Mouse (Mus musculus) midbrain, embryonic 16.5 days (tissue): ENCODE data around the gene Wdr74. TPM values are rescaled to one million over a fixed set of nuclear protein-coding genes. Genes with fewer than 3 reads are reported as not detected.
"Not testable (repeated sequence)": the region's sequence is repeated elsewhere in the genome, so short reads cannot be mapped to it uniquely, and the experiment has no call there.

Experiments
- ATAC-seq: fragments of 200-750 bp; cut with Nextera tagmentation; 2 replicates; pipeline ENCODE4 v1.8.0; 2017; ENCODE audit warnings: moderate TSS enrichment
- H3K27ac ChIP-seq: fragments of 300-500 bp; sonication (generic); 2 replicates; pipeline ENCODE4 v1.5.1; 2014; ENCODE audit warnings: mild to moderate bottlenecking, low read length, mixed read lengths
- H3K27me3 ChIP-seq: fragments of 300-500 bp; sonication (generic); 2 replicates; pipeline ENCODE4 v1.6.1; 2014; ENCODE audit warnings: low read depth, low read length, mixed read lengths; ENCODE audit not compliant: control insufficient read depth, insufficient read depth
- H3K36me3 ChIP-seq: fragments of 300-500 bp; sonication (generic); 2 replicates; pipeline ENCODE4 v1.6.1; 2014; ENCODE audit warnings: mild to moderate bottlenecking, low read length, moderate library complexity, mixed read lengths; ENCODE audit not compliant: control insufficient read depth, insufficient read depth
- H3K4me1 ChIP-seq: fragments of 300-500 bp; sonication (generic); 2 replicates; pipeline ENCODE4 v1.6.1; 2014; ENCODE audit warnings: mild to moderate bottlenecking, low read length, mixed read lengths; ENCODE audit not compliant: control insufficient read depth, insufficient read depth
- H3K4me2 ChIP-seq: fragments of 300-500 bp; sonication (generic); 2 replicates; pipeline ENCODE4 v1.6.1; 2014; ENCODE audit warnings: mild to moderate bottlenecking, low read length, mixed read lengths
- H3K4me3 ChIP-seq: fragments of 300-500 bp; sonication (generic); 2 replicates; pipeline ENCODE4 v1.5.1; 2014; ENCODE audit warnings: low read depth, mild to moderate bottlenecking, low read length, moderate library complexity, mixed read lengths
- H3K9ac ChIP-seq: fragments of 300-500 bp; sonication (generic); 2 replicates; pipeline ENCODE4 v1.6.1; 2014; ENCODE audit warnings: low read depth, low read length, mixed read lengths
- H3K9me3 ChIP-seq: fragments of 300-500 bp; sonication (generic); replicated peaks from 2 replicates; pipeline ENCODE4 v1.6.1; 2014; ENCODE audit warnings: mild to moderate bottlenecking, low read length, mixed read lengths; ENCODE audit not compliant: control insufficient read depth, poor library complexity, severe bottlenecking
- WGBS: fragments of 180-500 bp; shearing (Covaris S2); extraction: QIAGEN DNeasy Blood & Tissue Kit; methylation state at CpG from one replicate; pipeline ENCODE4 v1.1.7; 2014; 5-methylcytosine and 5-hydroxymethylcytosine counted together
- polyA plus RNA-seq: library from polyadenylated mRNA; unstranded; fragments of >200 nt; fragmentation: Nextera tagmentation; extraction: Ambion mirVana; gene quantifications from 2 replicates; pipeline ENCODE4 v1.2.1, GENCODE M21; 2015

Gene Wdr74
- polyA plus RNA-seq, 1 experiment from 2014 or later, result 95.9 TPM

- Histone ChIP-seq H3K36me3 (peaks cover 19% of the 10 kb centered on the region), H3K9ac (peak overlapping the region; percentile 93), H3K27me3 (no peaks in the 10 kb centered on the region), H3K4me2 (peak overlapping the region; percentile 60), H3K4me3 (peak overlapping the region; percentile 78), H3K27ac (peak overlapping the region; percentile 97), H3K4me1 (peaks cover 30% of the 10 kb centered on the region), H3K9me3 (no peaks in the 10 kb centered on the region)
- 0% methylated on average over 5 of the region's 5 CpGs for WGBS
- peak; percentile 15 for ATAC-seq
Measured at GRCm38 (mm10) chr19:8722559-8722906, 13.1 kb upstream of the Wdr74 start.

- peak; percentile 97 for ATAC-seq
- Histone ChIP-seq H3K4me2 (peak within 1 kb of the TSS; percentile 87), H3K27me3 (no peaks in the 10 kb centered on the region), H3K27ac (peak within 1 kb of the TSS; percentile 97), H3K4me3 (peak within 1 kb of the TSS; percentile 78), H3K36me3 (peaks cover 19% of the 10 kb centered on the region), H3K9me3 (no peaks in the 10 kb centered on the region), H3K9ac (peak within 1 kb of the TSS; percentile 94), H3K4me1 (peaks cover 30% of the 10 kb centered on the region)
- under 1% methylated on average over 50 of the region's 50 CpGs for WGBS
Measured at GRCm38 (mm10) chr19:8722907-8723573, 12.6 kb upstream of the Wdr74 start, which contains the start of gene Slc3a2. Gene Slc3a2, minus strand, starts transcription at chr19:8723369.

- WGBS, result under 1% methylated on average over 20 of the region's 20 CpGs
Measured at GRCm38 (mm10) chr19:8723574-8724346, 11.9 kb upstream of the Wdr74 start.

GRCm38 (mm10) chr19:8724392-8724791 lies 11.2 kb upstream of the Wdr74 start:
- Histone ChIP-seq H3K4me3 (peak overlapping the region; percentile 78), H3K27ac (peak overlapping the region; percentile 79), H3K4me1 (peaks cover 30% of the 10 kb centered on the region), H3K9ac (peak overlapping the region; percentile 94), H3K27me3 (no peaks in the 10 kb centered on the region), H3K36me3 (peaks cover 19% of the 10 kb centered on the region), H3K4me2 (peak overlapping the region; percentile 87), H3K9me3 (no peaks in the 10 kb centered on the region)
- ATAC-seq, result no peak
- 2% methylated on average over 2 of the region's 2 CpGs for WGBS

More at GRCm38 (mm10) chr19:8723574-8724346, 11.9 kb upstream of the Wdr74 start:
- Histone ChIP-seq H3K36me3 (peaks cover 19% of the 10 kb centered on the region), H3K4me1 (peaks cover 30% of the 10 kb centered on the region), H3K27ac (peak overlapping the region; percentile 79), H3K27me3 (no peaks in the 10 kb centered on the region), H3K9me3 (no peaks in the 10 kb centered on the region), H3K9ac (peak overlapping the region; percentile 94), H3K4me2 (peak overlapping the region; percentile 87), H3K4me3 (peak overlapping the region; percentile 78)
- peak; percentile 18; the same call in 1 of the 2 replicates for ATAC-seq

GRCm38 (mm10) chr19:8725081-8725613 lies 10.5 kb upstream of the Wdr74 start:
- 51% methylated on average over 4 of the region's 4 CpGs for WGBS
- Histone ChIP-seq H3K36me3 (peaks cover 19% of the 10 kb centered on the region), H3K4me1 (peaks cover 30% of the 10 kb centered on the region), H3K27ac (no peak overlapping the region), H3K4me3 (no peak overlapping the region; the same call in 1 of the 2 replicates), H3K27me3 (no peaks in the 10 kb centered on the region), H3K9me3 (no peaks in the 10 kb centered on the region), H3K4me2 (peak overlapping the region; percentile 87), H3K9ac (0 out of 2 replicates have a peak overlapping the region, but pooled peaks have one; percentile 7)
- ATAC-seq, result no peak

- Histone ChIP-seq H3K9ac (no peak overlapping the region), H3K4me1 (peaks cover 21% of the 10 kb centered on the region), H3K27me3 (no peaks in the 10 kb centered on the region), H3K36me3 (peaks cover 19% of the 10 kb centered on the region), H3K9me3 (no peaks in the 10 kb centered on the region), H3K27ac (no peak overlapping the region), H3K4me3 (no peak overlapping the region), H3K4me2 (no peak overlapping the region)
- no peak for ATAC-seq
- WGBS, result 24% methylated on average over 3 of the region's 3 CpGs
Measured at GRCm38 (mm10) chr19:8726609-8727390, 8.8 kb upstream of the Wdr74 start.

- Histone ChIP-seq H3K4me1 (peaks cover 15% of the 10 kb centered on the region), H3K27me3 (no peaks in the 10 kb centered on the region), H3K4me3 (no peak overlapping the region), H3K4me2 (no peak overlapping the region), H3K27ac (no peak overlapping the region), H3K36me3 (peaks cover 19% of the 10 kb centered on the region), H3K9me3 (no peaks in the 10 kb centered on the region), H3K9ac (no peak overlapping the region)
- ATAC-seq, result no peak
- WGBS, result 31% methylated on average over 5 of the region's 5 CpGs
Measured at GRCm38 (mm10) chr19:8727495-8728114, 8.0 kb upstream of the Wdr74 start.

- H3K9ac ChIP-seq, H3K27me3 ChIP-seq, H3K27ac ChIP-seq, ATAC-seq, H3K4me2 ChIP-seq, H3K4me3 ChIP-seq, H3K9me3 ChIP-seq: not testable (repeated sequence)
- Histone ChIP-seq H3K4me1 (peaks cover 15% of the 10 kb centered on the region), H3K36me3 (peaks cover 19% of the 10 kb centered on the region)
- WGBS, result 49% methylated on average over 3 of the region's 3 CpGs
Measured at GRCm38 (mm10) chr19:8728335-8729099, 7.1 kb upstream of the Wdr74 start.
